Mouse (Mus musculus) spleen, adult 2 months (tissue): Measurements from ENCODE around the gene Rfx4. TPM values are rescaled to one million over a fixed set of nuclear protein-coding genes. Genes with fewer than 3 reads are reported as not detected.

Experiments
- DNase-seq, 2 experiments: peaks; one replicate each; pipeline versions ENCODE4 v3.0.0 to v3.0.0-alpha.2; 2012 to 2021; ENCODE audit warnings: low spot score in 2 of 2, low read depth in 1 of 2
- H3K27ac ChIP-seq: fragments of 200-500 bp; 2 replicates; pipeline ENCODE4 v1.5.1; 2012; ENCODE audit warnings: low read length, inconsistent platforms; ENCODE audit not compliant: insufficient read depth
- H3K27me3 ChIP-seq: fragments of 200-500 bp; 2 replicates; pipeline ENCODE4 v1.6.1; 2012; ENCODE audit warnings: mild to moderate bottlenecking, moderate library complexity, low read length, inconsistent platforms; ENCODE audit not compliant: control insufficient read depth, insufficient read depth
- H3K36me3 ChIP-seq: fragments of 200-500 bp; 2 replicates; pipeline ENCODE4 v1.6.1; 2012; ENCODE audit warnings: mild to moderate bottlenecking, low read length, inconsistent platforms; ENCODE audit not compliant: control insufficient read depth, insufficient read depth
- H3K4me1 ChIP-seq: fragments of 200-500 bp; 2 replicates; pipeline ENCODE4 v1.6.1; 2011; ENCODE audit warnings: inconsistent platforms; ENCODE audit not compliant: control insufficient read depth, insufficient read depth, insufficient read length
- H3K4me3 ChIP-seq: fragments of 200-500 bp; 2 replicates; pipeline ENCODE4 v1.5.1; 2011; ENCODE audit warnings: mild to moderate bottlenecking, inconsistent platforms; ENCODE audit not compliant: insufficient read depth, insufficient read length; ENCODE audit errors: extremely low read depth
- CTCF ChIP-seq: fragments of 200-500 bp; IDR thresholded peaks from 2 replicates; pipeline ENCODE4 v1.5.1; 2011; ENCODE audit warnings: mild to moderate bottlenecking, inconsistent platforms; ENCODE audit not compliant: insufficient read depth, insufficient read length, insufficient replicate concordance; ENCODE audit errors: extremely low read depth
- POLR2A ChIP-seq: fragments of 200-500 bp; IDR thresholded peaks from 2 replicates; pipeline ENCODE4 v1.6.1; 2011; ENCODE audit warnings: low read depth, low read length, inconsistent platforms
- WGBS: fragments of 180-500 bp; shearing (Covaris S2); methylation state at CpG from one replicate; pipeline ENCODE4 v1.1.7; 2018; 5-methylcytosine and 5-hydroxymethylcytosine counted together
- polyA plus RNA-seq: library from polyadenylated mRNA; depleted of rRNA; stranded (reverse); fragments of >200 nt; gene quantifications from 2 replicates; pipeline ENCODE4 v1.2.3, GENCODE M21; 2012

Rfx4 gene
- polyA plus RNA-seq, 1 experiment = not detected

- H3K4me3 ChIP-seq = no peak overlapping the region
- H3K27ac ChIP-seq = no peak overlapping the region
- no peaks in the 10 kb centered on the region for H3K36me3 ChIP-seq
- 9% methylated on average over 5 of the region's 5 CpGs for WGBS
- TF ChIP-seq CTCF (no peak), POLR2A (no peak)
- H3K4me1 ChIP-seq = peaks cover 4% of the 10 kb centered on the region; the same call in 1 of the 2 replicates
- no peaks in the 10 kb centered on the region for H3K27me3 ChIP-seq
- no peak for DNase-seq
These were observed 147.9 kb downstream of the Rfx4 start for GRCm38 (mm10) chr10:84903742-84904141.

GRCm38 (mm10) chr10:84906895-84907294, 151.0 kb downstream of the Rfx4 start:
- no peak overlapping the region for H3K4me3 ChIP-seq
- no peak for TF ChIP-seq POLR2A
- no peak for TF ChIP-seq CTCF
- no peak for DNase-seq
- no peak overlapping the region for H3K27ac ChIP-seq
- peaks cover 4% of the 10 kb centered on the region; the same call in 1 of the 2 replicates for H3K4me1 ChIP-seq
- no peaks in the 10 kb centered on the region for H3K36me3 ChIP-seq
- no peaks in the 10 kb centered on the region for H3K27me3 ChIP-seq
- 92% methylated on average over 9 of the region's 9 CpGs for WGBS

GRCm38 (mm10) chr10:84908006-84908405, 152.1 kb downstream of the Rfx4 start:
- Histone ChIP-seq H3K27me3 (no peaks in the 10 kb centered on the region), H3K36me3 (no peaks in the 10 kb centered on the region), H3K27ac (no peak overlapping the region), H3K4me3 (no peak overlapping the region), H3K4me1 (peaks cover 4% of the 10 kb centered on the region; the same call in 1 of the 2 replicates)
- DNase-seq = no peak
- WGBS = 75% methylated on average over 3 of the region's 3 CpGs
- TF ChIP-seq CTCF = no peak
- TF ChIP-seq POLR2A = no peak

DNA sequence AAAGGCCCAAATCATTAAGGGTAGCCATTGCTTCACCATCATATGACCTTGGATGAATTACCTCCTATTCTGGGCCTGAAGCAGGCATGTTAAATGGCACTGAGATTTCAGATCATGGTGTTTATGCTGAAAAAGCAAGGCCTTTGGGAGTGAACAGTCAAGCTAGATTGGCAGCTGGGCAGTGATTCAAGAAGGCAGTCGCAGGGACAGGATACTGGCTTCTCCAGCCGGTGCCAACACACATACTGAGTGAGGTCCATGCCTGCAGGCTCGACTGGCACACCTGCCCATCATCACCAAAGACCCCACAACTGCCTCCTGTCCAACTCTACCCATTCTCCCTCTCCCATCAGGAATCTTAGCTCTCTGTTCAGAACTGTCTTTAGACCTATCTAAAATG, 152.6 kb downstream of the Rfx4 start:
- no peak overlapping the region for H3K4me3 ChIP-seq
- TF ChIP-seq POLR2A (no peak), CTCF (no peak)
- no peak overlapping the region for H3K27ac ChIP-seq
- WGBS = 89% methylated on average over 3 of the region's 3 CpGs
- peaks cover 4% of the 10 kb centered on the region; the same call in 1 of the 2 replicates for H3K4me1 ChIP-seq
- H3K36me3 ChIP-seq = no peaks in the 10 kb centered on the region
- no peak for DNase-seq
- no peaks in the 10 kb centered on the region for H3K27me3 ChIP-seq

- no peaks in the 10 kb centered on the region for H3K36me3 ChIP-seq
- 91% methylated on average over 17 of the region's 17 CpGs for WGBS
- H3K27me3 ChIP-seq = no peaks in the 10 kb centered on the region
- H3K4me3 ChIP-seq = no peak overlapping the region
- TF ChIP-seq POLR2A (no peak), CTCF (no peak)
- DNase-seq = no peak
- no peaks in the 10 kb centered on the region for H3K4me1 ChIP-seq
- H3K27ac ChIP-seq = no peak overlapping the region
These were observed 153.3 kb downstream of the Rfx4 start for GRCm38 (mm10) chr10:84909021-84909801.

DNA sequence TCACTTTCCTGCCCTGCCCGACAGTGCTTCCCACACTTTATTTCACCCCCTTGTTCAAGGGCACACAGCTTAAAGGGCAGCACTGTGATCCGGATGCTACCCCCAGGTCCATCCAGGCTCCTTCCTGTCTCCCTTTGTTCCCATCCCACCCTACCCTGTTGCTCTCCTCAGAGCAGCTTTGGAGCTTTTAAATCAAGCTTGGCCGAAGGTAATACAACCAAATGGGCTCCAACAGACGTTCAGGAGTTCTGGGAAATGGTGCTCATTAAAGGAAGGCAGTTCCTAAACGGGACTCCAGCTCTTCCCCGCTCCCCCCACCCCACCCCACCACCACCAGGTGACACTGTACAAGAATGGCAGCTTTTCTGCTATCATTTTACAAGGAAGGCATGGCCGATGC, 154.3 kb downstream of the Rfx4 start:
- WGBS = 71% methylated on average over 7 of the region's 7 CpGs
- H3K4me3 ChIP-seq = no peak overlapping the region
- H3K27me3 ChIP-seq = no peaks in the 10 kb centered on the region
- no peak for TF ChIP-seq CTCF
- no peak for TF ChIP-seq POLR2A
- no peak for DNase-seq
- no peaks in the 10 kb centered on the region for H3K36me3 ChIP-seq
- H3K27ac ChIP-seq = no peak overlapping the region
- no peaks in the 10 kb centered on the region for H3K4me1 ChIP-seq

DNA sequence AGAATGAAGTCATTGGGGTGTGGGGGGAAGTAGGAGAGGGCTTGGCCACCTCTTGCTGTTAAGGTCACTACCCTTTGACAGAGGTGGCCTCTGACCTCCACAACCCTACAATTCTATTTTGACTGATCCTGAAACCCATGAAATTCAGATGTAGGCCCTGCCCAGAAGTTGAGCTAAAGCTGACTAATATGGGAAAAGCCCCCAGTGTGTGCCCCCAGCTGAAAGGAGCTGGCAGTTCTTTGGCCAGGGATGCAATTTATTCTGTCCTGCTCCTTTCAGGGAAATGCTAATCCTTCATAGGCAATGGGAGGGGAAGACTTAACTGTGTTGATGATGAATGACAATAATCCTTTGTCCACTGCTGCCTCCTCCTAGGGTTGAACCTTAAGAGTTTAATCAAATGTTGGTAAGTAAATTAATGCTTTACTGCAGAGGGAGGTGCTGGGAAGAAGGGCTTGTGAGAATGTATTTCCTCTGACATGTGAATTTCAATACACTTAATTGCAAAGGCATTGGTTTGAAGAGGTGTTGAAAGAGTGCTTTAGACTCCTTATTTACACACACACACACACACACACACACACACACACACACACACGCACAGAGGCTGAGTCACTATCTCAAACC, 155.0 kb downstream of the Rfx4 start:
- H3K36me3 ChIP-seq = no peaks in the 10 kb centered on the region
- DNase-seq = no peak
- H3K4me1 ChIP-seq = no peaks in the 10 kb centered on the region
- no peaks in the 10 kb centered on the region for H3K27me3 ChIP-seq
- TF ChIP-seq CTCF (no peak), POLR2A (no peak)
- H3K27ac ChIP-seq = no peak overlapping the region
- 90% methylated on average over 1 of the region's 1 CpGs for WGBS
- no peak overlapping the region for H3K4me3 ChIP-seq
